Mouse (Mus musculus) ES-Bruce4 (cell line): ENCODE results near the gene Mgll.

Source experiments
- CTCF ChIP-seq: IDR thresholded peaks from one replicate; pipeline ENCODE4 v1.8.1; 2011; ENCODE audit warnings: low read depth, low read length
- EP300 ChIP-seq: IDR thresholded peaks from 2 replicates; pipeline ENCODE4 v1.6.1; 2011; ENCODE audit warnings: low read depth, low read length; ENCODE audit not compliant: insufficient read depth

DNA sequence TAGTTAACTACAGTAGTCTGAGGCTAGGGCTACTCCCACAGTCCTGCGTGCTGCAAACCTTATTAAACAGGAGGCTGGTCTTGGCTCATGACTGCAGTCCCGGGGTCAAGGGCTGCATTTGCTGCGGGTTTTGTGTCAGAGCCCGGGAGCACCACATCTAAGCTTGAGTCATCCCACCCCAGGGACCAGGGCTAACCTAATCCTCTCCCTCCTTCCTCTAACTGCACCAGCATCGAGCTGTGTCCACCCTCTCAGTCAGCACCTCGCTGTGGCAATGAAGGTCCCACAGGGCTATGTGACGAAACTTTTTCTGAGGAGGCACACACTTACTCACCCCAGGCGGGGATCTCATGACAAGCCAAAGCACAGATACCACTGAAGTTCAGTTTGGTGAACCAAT, 22.1 kb downstream of the Mgll start:
- TF ChIP-seq CTCF (no peak), EP300 (no peak)
